Mouse (Mus musculus) embryonic facial prominence, embryonic 12.5 days (tissue): ENCODE data around the gene Esrrb. TPM values are rescaled to one million over a fixed set of nuclear protein-coding genes. Genes with fewer than 3 reads are reported as not detected.
A peak's percentile ranks its signal among the peaks of the same experiment; 100 is the strongest.

Experiments used
- ATAC-seq: fragments of 200-750 bp; cut with Nextera tagmentation; 2 replicates; pipeline ENCODE4 v1.8.0; 2017; ENCODE audit not compliant: insufficient number of reproducible peaks, insufficient read depth, low FRiP score, low TSS enrichment
- H3K27ac ChIP-seq: fragments of 300-500 bp; sonication (generic); 2 replicates; pipeline ENCODE4 v1.5.1; 2016; ENCODE audit warnings: mild to moderate bottlenecking
- H3K27me3 ChIP-seq: fragments of 300-500 bp; sonication (generic); 2 replicates; pipeline ENCODE4 v1.6.1; 2016; ENCODE audit warnings: mild to moderate bottlenecking, moderate library complexity
- H3K36me3 ChIP-seq: fragments of 300-500 bp; sonication (generic); 2 replicates; pipeline ENCODE4 v1.6.1; 2016; ENCODE audit warnings: mild to moderate bottlenecking
- H3K4me1 ChIP-seq: fragments of 300-500 bp; sonication (generic); 2 replicates; pipeline ENCODE4 v1.6.1; 2016
- H3K4me2 ChIP-seq: fragments of 300-500 bp; sonication (generic); replicated peaks from 2 replicates; pipeline ENCODE4 v1.6.1; 2016; ENCODE audit warnings: mild to moderate bottlenecking, moderate library complexity
- H3K4me3 ChIP-seq: fragments of 300-500 bp; sonication (generic); 2 replicates; pipeline ENCODE4 v1.5.1; 2016; ENCODE audit warnings: mild to moderate bottlenecking
- H3K9ac ChIP-seq: fragments of 300-500 bp; sonication (generic); 2 replicates; pipeline ENCODE4 v1.6.1; 2016; ENCODE audit warnings: mild to moderate bottlenecking, moderate library complexity
- H3K9me3 ChIP-seq: fragments of 300-500 bp; sonication (generic); 2 replicates; pipeline ENCODE4 v1.6.1; 2016; ENCODE audit warnings: mild to moderate bottlenecking, moderate library complexity
- WGBS: fragments of 180-500 bp; shearing (Covaris S2); methylation state at CpG from one replicate; pipeline ENCODE4 v1.1.7; 2016; 5-methylcytosine and 5-hydroxymethylcytosine counted together
- polyA plus RNA-seq: library from polyadenylated mRNA; unstranded; fragments of >200 nt; fragmentation: Nextera tagmentation; extraction: Ambion mirVana; gene quantifications from 2 replicates; pipeline ENCODE4 v1.2.1, GENCODE M21; 2016

The Esrrb gene
- polyA plus RNA-seq, 1 experiment from 2014 or later: 0.22 TPM

DNA sequence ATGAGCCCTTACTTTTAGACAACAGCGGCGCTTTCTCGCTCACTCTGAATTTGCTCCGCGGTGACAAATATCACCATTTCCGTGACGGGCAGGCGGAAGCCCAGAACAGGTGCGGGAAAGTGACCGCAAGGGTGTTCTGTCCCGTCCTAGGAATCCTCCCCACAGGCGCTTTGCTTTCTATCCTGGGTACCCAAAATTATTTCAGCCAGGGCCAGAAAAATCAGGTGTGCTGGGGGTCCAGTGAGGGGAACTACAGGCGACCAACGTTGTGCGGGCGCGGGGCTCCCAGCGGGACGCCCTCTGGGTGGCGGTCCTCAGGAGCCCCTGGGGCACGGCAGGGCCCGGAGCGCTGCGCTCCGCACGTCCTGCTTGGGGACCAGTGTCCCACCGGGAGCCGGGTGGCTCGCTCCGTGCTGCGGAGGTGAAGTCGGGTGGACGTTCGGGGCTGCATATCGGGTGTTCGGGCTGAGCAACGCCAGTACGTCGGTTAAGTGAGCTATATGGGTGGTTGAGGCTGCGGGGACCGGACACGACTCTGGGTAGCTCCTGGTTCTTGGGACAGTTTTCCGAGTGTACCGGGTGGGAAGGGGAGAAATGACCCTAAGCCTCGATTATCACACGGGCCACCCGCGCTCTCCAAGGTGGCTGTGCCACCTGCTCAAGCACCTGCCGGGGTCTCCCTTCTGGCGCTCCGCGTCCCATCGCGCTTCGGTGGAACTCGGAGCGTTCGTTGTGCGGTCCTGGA, 61.4 kb downstream of the Esrrb start:
- 2% methylated on average over 59 of the region's 59 CpGs for WGBS
- peaks cover 13% of the 10 kb centered on the region; the same call in 1 of the 2 replicates for H3K4me1 ChIP-seq
- no peaks in the 10 kb centered on the region for H3K9me3 ChIP-seq
- peaks cover 91% of the 10 kb centered on the region for H3K27me3 ChIP-seq
- peak overlapping the region; percentile 82 for H3K4me2 ChIP-seq
- no peaks in the 10 kb centered on the region for H3K36me3 ChIP-seq
- ATAC-seq: no peak
- peak overlapping the region; percentile 44 for H3K4me3 ChIP-seq
- no peak overlapping the region for H3K27ac ChIP-seq
- no peak overlapping the region for H3K9ac ChIP-seq

DNA sequence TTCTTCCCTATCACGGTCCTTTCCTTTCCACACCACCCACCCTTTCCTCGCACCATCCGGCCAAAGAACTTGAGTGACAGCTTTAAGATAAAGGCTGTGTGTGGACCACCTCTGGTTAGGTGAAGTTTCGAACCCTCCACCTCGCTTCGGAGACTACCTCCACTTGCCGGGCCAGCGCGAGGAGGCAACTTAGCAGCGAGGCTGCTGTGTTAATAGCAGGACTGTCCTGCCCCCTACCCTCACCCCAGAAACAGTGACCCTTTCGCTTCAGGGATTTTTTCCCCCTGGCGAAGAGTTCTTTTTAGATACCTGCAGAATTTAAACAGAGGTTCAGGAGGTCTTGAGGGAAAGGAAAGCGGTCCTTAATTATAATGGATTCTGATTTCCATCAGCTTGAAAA, 62.2 kb downstream of the Esrrb start:
- Histone ChIP-seq H3K4me3 (0 out of 2 replicates have a peak overlapping the region, but pooled peaks have one; percentile 44), H3K36me3 (no peaks in the 10 kb centered on the region), H3K27me3 (peaks cover 90% of the 10 kb centered on the region), H3K9me3 (no peaks in the 10 kb centered on the region), H3K4me1 (peaks cover 13% of the 10 kb centered on the region; the same call in 1 of the 2 replicates), H3K9ac (no peak overlapping the region), H3K27ac (no peak overlapping the region), H3K4me2 (no peak overlapping the region)
- no peak for ATAC-seq
- 5% methylated on average over 13 of the region's 13 CpGs for WGBS

DNA sequence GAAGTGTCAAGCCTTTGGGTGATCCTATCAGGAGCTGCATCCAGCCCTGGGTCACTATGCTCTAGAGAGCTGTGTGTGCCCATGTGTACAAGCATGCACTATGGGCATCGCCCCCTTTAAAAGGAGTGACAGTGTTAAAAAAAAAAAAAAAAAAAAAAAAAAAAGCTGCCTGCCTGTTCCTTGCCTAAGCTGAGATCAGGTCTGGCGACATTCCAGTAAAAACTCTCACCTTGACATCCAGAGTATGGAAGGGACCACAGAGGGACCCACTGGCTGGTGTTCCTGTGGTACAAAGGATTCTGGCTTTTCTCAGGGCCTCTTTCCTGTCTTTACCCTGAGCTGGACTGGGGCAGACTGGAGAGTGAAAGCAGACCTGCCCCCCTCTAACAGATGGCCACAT, 66.7 kb downstream of the Esrrb start:
- Histone ChIP-seq H3K27me3 (peaks cover 49% of the 10 kb centered on the region), H3K9ac (no peak overlapping the region), H3K9me3 (no peaks in the 10 kb centered on the region), H3K27ac (no peak overlapping the region), H3K4me3 (no peak overlapping the region), H3K36me3 (no peaks in the 10 kb centered on the region), H3K4me2 (no peak overlapping the region), H3K4me1 (0 out of 2 replicates have a peak, but pooled peaks cover 2% of the 10 kb centered on the region)
- no peak for ATAC-seq
- WGBS: 58% methylated on average over 2 of the region's 2 CpGs

DNA sequence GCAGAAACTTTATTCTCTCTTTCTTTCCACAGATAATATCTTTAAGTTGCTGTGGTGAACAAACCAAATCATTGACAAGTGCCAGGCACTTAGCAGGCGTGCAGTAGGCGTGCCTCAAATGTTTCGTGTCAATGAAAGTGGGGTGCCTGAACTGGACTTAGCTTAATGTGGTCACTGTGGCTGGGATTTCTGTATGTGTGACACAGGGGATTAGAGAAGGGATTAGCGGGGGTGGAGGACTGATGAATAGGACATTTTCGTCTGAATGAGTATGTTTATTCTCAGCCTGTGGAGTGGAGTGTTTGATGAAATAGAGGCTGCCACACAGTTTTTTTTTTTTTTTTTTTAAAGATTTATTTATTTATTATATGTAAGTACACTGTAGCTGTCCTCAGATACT, 70.8 kb downstream of the Esrrb start:
- Histone ChIP-seq H3K4me2 (no peak overlapping the region), H3K27ac (no peak overlapping the region), H3K9ac (no peak overlapping the region), H3K4me3 (no peak overlapping the region), H3K4me1 (no peaks in the 10 kb centered on the region), H3K9me3 (no peaks in the 10 kb centered on the region), H3K27me3 (0 out of 2 replicates have a peak, but pooled peaks cover 11% of the 10 kb centered on the region), H3K36me3 (no peaks in the 10 kb centered on the region)
- no peak for ATAC-seq
- 74% methylated on average over 5 of the region's 5 CpGs for WGBS

DNA sequence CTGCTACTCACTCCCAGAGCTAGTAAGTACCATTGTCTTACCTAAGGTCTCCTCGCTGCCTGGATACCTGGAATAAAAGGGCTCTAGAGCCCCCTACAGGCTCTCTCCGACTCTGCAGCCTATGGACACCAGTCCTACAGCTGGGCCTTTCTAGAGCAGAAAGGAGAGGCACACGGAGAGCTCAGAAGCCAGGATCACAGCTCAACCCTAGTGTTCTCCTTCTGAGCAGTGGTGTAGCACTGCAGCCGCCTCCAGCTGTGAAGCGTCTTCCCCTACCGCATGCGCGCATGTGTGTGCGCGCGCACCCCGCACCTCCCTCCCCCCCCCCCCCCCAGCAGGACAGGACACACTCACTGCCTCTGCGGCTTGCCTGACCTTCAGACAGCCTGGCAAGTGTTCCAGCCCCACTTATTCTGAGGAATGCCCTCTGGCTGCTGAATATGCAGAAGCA, 72.5 kb downstream of the Esrrb start:
- H3K36me3 ChIP-seq: no peaks in the 10 kb centered on the region
- no peak overlapping the region for H3K9ac ChIP-seq
- H3K4me3 ChIP-seq: peak overlapping the region; percentile 13; the same call in 1 of the 2 replicates
- no peaks in the 10 kb centered on the region for H3K4me1 ChIP-seq
- peak overlapping the region; percentile 46 for H3K4me2 ChIP-seq
- WGBS: 3% methylated on average over 9 of the region's 13 CpGs
- H3K27ac ChIP-seq: no peak overlapping the region
- 0 out of 2 replicates have a peak, but pooled peaks cover 6% of the 10 kb centered on the region for H3K27me3 ChIP-seq
- H3K9me3 ChIP-seq: no peaks in the 10 kb centered on the region
- peak; percentile 77 for ATAC-seq

DNA sequence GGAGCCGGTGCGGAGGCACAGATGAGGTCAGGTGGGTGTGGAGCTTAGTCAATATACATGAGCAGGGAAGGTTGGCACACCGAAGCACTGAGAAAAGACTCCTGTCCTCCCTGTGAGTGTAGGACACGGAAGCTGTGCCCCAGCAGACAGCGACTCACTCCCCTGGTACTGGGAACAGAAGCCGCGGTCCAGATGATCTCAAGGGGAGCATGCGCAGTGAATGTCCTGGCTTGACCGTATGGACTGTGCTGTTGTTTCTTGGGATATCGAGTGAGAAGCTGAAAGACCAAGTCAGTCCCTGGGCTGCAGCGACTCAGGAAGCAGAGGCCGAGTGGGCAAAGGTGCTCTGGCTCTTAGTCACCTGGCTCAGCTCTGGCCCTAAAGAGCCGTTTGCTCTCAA, 74.7 kb downstream of the Esrrb start:
- Histone ChIP-seq H3K27me3 (0 out of 2 replicates have a peak, but pooled peaks cover 3% of the 10 kb centered on the region), H3K4me1 (no peaks in the 10 kb centered on the region), H3K4me2 (no peak overlapping the region), H3K36me3 (no peaks in the 10 kb centered on the region), H3K4me3 (no peak overlapping the region), H3K27ac (no peak overlapping the region), H3K9me3 (no peaks in the 10 kb centered on the region), H3K9ac (no peak overlapping the region)
- 83% methylated on average over 13 of the region's 13 CpGs for WGBS
- ATAC-seq: no peak

DNA sequence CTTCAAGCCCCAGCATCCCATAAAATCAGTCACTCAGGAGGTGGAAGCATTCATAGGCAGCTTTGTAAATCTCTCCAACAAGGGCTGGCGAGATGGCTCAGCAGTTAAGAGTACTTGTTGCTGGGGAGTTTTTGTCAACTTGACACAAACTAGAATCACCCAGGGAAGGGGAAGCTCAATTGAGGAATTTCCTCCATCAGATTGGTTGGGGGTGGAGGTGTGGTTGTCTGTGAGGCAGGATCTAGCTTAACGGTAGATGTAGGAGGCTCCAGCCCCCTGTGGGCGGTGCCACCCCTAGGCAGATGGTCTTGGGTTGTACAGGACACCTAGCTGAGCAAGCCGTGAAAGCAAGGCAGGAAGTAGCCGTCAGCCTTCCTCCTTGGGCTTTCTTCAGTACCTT, 89.9 kb downstream of the Esrrb start:
- no peak overlapping the region for H3K27ac ChIP-seq
- H3K9me3 ChIP-seq: no peaks in the 10 kb centered on the region
- no peaks in the 10 kb centered on the region for H3K36me3 ChIP-seq
- H3K4me1 ChIP-seq: no peaks in the 10 kb centered on the region
- no peak overlapping the region for H3K9ac ChIP-seq
- H3K4me3 ChIP-seq: no peak overlapping the region
- ATAC-seq: no peak
- no peaks in the 10 kb centered on the region for H3K27me3 ChIP-seq
- 87% methylated on average over 5 of the region's 5 CpGs for WGBS
- H3K4me2 ChIP-seq: no peak overlapping the region

DNA sequence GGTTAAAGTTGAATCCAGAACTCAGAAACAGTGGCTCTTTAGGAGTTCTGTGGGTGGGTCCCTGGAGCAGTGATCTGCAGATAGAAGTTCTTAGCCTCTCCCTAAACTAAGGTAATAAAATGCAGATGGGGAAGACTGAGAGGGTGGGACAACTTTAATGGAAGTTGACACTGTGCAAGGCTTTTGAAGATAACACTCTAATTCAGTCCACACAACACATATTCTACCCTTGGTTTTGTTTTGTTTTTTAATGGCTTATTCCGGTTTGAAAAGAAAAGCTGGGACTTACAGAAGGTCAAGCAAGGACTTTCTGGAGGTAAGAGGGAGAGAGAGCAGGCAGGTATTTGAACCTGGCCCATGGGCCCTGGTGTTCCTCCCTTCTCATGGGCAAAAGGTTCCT, 94.1 kb downstream of the Esrrb start:
- Histone ChIP-seq H3K27me3 (no peaks in the 10 kb centered on the region), H3K27ac (no peak overlapping the region), H3K4me2 (no peak overlapping the region), H3K4me3 (no peak overlapping the region), H3K36me3 (no peaks in the 10 kb centered on the region), H3K9ac (no peak overlapping the region), H3K4me1 (no peaks in the 10 kb centered on the region), H3K9me3 (no peaks in the 10 kb centered on the region)
- 59% methylated on average over 1 of the region's 1 CpGs for WGBS
- ATAC-seq: no peak

DNA sequence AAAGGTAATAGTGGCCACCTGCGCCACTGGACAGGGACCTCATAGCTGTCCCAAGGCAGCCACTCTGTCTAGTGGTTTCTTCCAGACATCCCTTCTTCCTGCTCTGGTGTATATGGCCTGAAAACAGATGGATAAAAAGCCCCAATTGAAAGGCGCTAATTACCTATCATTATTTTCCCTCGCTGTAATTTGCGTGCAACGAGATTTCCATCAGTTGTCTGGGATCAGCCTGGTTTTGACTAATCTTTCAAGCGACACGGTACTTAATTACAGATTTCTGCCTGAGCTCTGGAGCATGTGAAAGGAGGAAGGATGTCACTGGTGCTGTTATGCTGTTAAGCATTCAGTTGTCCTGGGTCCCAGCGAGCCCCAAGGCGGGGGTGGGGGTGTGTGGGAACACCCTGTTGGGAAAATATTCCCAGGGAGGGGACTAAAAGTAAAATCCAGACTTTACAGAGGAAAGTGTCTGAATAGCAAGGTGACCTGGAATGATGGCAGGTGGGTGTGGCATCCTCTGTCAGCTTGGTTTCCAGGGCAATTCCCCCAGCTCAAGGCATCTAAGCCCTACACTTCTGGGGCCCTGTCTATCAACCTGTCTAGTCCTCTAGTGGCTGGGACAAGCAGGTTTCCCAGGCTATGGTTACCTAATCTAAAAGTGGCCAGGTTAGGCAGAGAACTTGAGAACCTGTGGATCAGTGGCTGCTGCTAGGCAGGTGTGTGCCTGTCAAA, 102.0 kb downstream of the Esrrb start:
- H3K27ac ChIP-seq: no peak overlapping the region
- H3K4me3 ChIP-seq: no peak overlapping the region
- no peaks in the 10 kb centered on the region for H3K9me3 ChIP-seq
- no peak overlapping the region for H3K4me2 ChIP-seq
- ATAC-seq: no peak
- 54% methylated on average over 9 of the region's 9 CpGs for WGBS
- H3K36me3 ChIP-seq: no peaks in the 10 kb centered on the region
- H3K27me3 ChIP-seq: no peaks in the 10 kb centered on the region
- H3K4me1 ChIP-seq: no peaks in the 10 kb centered on the region
- H3K9ac ChIP-seq: no peak overlapping the region

DNA sequence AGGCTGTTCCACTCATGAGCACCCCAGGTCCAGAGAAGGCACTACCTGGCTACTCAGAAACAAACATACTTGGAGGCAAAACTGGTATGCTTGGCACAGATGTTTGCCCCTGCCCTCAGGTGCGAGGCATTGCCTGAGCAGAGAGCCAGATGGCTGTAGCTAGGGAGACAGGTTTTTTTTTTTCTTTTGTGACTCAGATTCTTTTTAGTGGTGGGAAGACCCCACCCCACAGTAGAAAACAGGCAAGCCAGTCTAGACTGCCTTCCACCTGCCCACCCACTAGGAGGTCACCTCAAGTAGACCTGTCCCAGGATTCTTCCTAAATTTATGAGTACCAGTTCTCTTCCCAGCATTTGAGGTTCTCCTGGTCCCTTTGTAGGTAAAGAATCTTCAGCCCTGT, 103.5 kb downstream of the Esrrb start:
- Histone ChIP-seq H3K4me1 (no peaks in the 10 kb centered on the region), H3K36me3 (no peaks in the 10 kb centered on the region), H3K9me3 (no peaks in the 10 kb centered on the region), H3K4me2 (no peak overlapping the region), H3K9ac (no peak overlapping the region), H3K27ac (no peak overlapping the region), H3K4me3 (no peak overlapping the region), H3K27me3 (no peaks in the 10 kb centered on the region)
- WGBS: 75% methylated on average over 1 of the region's 1 CpGs
- no peak for ATAC-seq

DNA sequence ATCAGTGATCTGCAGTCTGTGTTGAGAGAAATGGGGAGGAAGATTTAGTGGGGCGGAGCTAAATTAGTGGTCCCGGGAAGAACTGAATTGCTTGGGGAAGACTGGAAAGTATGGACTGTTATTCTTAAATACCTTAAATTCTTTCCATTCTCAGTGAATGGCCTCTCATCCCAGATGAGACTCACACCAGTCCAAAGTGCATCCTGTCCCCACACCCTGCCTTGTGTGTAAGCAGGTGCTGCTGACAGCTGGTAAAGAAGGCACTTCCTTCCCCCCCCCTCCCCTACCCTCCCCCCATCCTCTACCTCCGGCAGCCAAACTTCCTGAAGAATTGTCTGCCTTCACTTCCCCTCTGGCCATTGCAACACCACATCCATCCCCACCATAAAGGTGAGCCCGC, 105.3 kb downstream of the Esrrb start:
- ATAC-seq: no peak
- H3K27ac ChIP-seq: no peak overlapping the region
- 52% methylated on average over 4 of the region's 4 CpGs for WGBS
- no peaks in the 10 kb centered on the region for H3K4me1 ChIP-seq
- H3K4me2 ChIP-seq: no peak overlapping the region
- no peaks in the 10 kb centered on the region for H3K36me3 ChIP-seq
- no peak overlapping the region for H3K4me3 ChIP-seq
- no peaks in the 10 kb centered on the region for H3K9me3 ChIP-seq
- H3K9ac ChIP-seq: no peak overlapping the region
- H3K27me3 ChIP-seq: peaks cover 8% of the 10 kb centered on the region; the same call in 1 of the 2 replicates

DNA sequence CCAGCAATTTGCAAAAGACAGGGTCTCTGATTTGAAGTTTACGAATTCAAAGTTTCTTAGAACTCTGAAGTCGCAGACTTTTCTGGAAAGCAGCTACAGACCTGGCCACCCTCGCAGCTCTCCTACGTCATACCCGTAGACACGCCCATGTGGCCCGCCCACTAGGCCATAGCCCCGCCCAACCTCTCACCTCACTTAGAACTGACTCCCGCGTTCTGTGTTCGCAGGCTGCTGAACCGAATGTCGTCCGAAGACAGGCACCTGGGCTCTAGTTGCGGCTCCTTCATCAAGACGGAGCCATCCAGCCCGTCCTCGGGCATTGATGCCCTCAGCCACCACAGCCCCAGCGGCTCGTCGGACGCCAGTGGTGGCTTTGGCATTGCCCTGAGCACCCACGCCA, 109.0 kb downstream of the Esrrb start:
- 53% methylated on average over 23 of the region's 23 CpGs for WGBS
- Histone ChIP-seq H3K9me3 (no peaks in the 10 kb centered on the region), H3K4me1 (peaks cover 7% of the 10 kb centered on the region; the same call in 1 of the 2 replicates), H3K27ac (no peak overlapping the region), H3K27me3 (peaks cover 11% of the 10 kb centered on the region; the same call in 1 of the 2 replicates), H3K36me3 (no peaks in the 10 kb centered on the region), H3K9ac (no peak overlapping the region), H3K4me3 (no peak overlapping the region), H3K4me2 (no peak overlapping the region)
- ATAC-seq: no peak
